Mouse (Mus musculus) layer of hippocampus, postnatal 10 days (tissue): ENCODE data around the gene Laptm5. TPM values are rescaled to one million over a fixed set of nuclear protein-coding genes. Genes with fewer than 3 reads are reported as not detected.

Experiments
- DNase-seq, 2 experiments: peaks; one replicate each; pipeline ENCODE4 v3.0.0; 2021; ENCODE audit warnings: low spot score in 2 of 2
- long read RNA-seq: library from polyadenylated mRNA; stranded (forward); transcript quantifications from one replicate; pipeline ENCODE4 v2.0.0, GENCODE M21; 2023
- total RNA-seq, 2 experiments: library from RNA; stranded (reverse); gene quantifications; 2 replicates each; pipeline ENCODE4 v1.2.3; 2021

The Laptm5 gene
- total RNA-seq = 10 to 100 TPM; 27.5 to 28.1 TPM
- long read RNA-seq, transcript Laptm5-207 (8 exons, 2,600 nt) = major isoform, 11 of 20 reads
- long read RNA-seq, partial matches to known transcripts = 7 of 20 reads
- long read RNA-seq, other reads (novel, unspliced or antisense) = 2 of 20 reads

DNA sequence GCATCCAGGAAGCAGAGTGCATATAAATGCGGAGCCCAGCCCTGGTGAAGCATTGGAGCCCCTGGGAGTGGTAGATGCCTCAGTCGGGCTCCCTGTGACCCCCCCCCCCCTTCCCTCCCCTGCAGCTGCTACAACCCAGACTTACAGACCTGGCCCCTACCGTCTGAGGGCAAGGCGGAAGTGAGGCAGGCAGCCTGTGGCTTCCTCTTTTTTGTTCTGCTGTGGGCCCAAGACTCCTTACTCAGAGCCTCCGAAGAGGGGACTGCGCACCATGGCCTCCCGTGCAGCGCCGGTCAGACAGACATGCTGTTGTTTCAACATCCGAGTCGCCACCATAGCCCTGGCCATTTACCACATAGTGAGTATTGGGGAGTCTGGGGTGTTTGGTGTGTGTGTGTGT lies at the start of gene Laptm5:
Gene Laptm5 (plus strand): TSS at position 49 of the 400 bp plus-strand sequence.
- no peak for DNase-seq

DNA sequence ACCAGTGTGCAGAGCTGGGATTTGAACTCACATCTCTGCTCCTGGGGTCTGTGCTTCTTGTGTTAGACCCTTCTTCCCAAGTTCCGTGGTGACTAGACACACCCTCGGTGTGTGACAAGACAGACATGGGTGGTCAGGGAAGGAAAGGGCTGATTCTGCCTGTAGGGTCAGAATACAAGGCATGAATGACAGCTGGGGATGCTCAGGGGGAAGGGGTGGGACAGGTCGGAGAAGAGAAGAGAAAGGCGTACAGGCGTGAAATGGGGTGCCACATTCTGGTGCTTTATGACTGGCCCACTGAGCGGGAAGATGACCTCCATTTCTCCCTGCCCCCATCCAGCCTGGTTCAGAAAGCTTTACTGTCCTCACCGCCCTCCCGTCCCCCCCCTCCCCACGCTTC lies 47.5 kb upstream of the Laptm5 start:
- no peak for DNase-seq

- peak; percentile 90 to 91 for DNase-seq
These were observed 47.0 kb upstream of the Laptm5 start for GRCm38 (mm10) chr4:130865901-130866371.

- no peak for DNase-seq
These were observed 45.0 kb upstream of the Laptm5 start for GRCm38 (mm10) chr4:130867940-130868339.

- no peak for DNase-seq
These were observed 44.1 kb upstream of the Laptm5 start for GRCm38 (mm10) chr4:130868803-130869202.

DNA sequence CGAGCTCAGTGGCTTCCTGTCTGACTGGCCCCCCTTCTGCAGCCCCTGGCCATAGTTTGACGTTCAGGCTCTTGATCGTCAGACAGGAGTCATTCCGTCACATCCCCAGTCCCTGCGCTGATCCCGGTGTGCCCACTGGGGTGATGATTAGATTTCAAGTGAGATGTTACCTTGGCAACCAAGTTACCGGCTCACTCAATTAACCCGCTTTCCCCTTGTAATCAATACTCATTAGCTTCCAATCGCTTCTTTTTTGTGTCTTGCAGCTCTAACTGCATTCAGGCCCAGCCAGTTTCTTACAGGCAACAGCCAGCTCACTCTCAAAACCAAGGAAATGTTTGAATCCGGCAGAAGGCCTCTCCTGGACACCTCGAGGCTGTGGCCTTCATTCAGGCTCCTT lies 40.5 kb upstream of the Laptm5 start:
- no peak for DNase-seq

GRCm38 (mm10) chr4:130873440-130873839 lies 39.5 kb upstream of the Laptm5 start:
- no peak for DNase-seq

GRCm38 (mm10) chr4:130874601-130875000 lies 38.3 kb upstream of the Laptm5 start:
- peak in 1 of 2 experiments; percentile 74 for DNase-seq

DNA sequence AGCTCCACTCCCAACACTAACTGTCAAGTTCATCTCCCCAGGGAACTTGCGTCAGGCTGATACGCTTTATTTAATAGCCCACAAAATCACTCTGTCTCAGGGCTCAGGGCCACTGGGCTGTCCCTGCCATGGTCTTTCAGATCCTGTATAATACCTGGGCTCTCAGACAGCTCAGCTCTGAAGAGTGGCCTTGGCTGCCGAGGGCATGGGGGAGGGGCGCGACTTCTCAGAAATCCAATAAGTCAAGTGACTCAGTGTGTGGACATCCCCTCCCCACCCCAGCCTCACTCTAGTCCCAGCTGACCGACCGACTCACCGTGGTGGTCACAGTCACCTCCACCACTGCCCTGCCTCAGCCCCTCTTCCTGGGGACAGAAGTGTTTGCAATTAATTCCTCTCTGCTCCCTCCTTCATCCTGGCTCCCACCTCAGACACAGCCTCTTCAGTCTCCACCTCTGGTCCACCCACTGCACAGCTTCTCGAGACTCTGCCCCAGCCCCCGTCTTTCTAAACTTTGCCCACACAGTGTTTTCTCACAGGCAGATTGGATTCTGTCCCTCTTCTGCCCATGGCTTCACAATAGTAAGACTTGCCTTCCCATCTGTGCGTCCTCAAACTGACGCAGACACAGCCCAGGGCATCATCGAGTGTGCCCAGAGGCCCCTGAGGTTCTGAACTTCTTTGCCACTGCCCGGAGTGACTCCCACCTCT lies 36.8 kb upstream of the Laptm5 start:
- DNase-seq = no peak

DNA sequence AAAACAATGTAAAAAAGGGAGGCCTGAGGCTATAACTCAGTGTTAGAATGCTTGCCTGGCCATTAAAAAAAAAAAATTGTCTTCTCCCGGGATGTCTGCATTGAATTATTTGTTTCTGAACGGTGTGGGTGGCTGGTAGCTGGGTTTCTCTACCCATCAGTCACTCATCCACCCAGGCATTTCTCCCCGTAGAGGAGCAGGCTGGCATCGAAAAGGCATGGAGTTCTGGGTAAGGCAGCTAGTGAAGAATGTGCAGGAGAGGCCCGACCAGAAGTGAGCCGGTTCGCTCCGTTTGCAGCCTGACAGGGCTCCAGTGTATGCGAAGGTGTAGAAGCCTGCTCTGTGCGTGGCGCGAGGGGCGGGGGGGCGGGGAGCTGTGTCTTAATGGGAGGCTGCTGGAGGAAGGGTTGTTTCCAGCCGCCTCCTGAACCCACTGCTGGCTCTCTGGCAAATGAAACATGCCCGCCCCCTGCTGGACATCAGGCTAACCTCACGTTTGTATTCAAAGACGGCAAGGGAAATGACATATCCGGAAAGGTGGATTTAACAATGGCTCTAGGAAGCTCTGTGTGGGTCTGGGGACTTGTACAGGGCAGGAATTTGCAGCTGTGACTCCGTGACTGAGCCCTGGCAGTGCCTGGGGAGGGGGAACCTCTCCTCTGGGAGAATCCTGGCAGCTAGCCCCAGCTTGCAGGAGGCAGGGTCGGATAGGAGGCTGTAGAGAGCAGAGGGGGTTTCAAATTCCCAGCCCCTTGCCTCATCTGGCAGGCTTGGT lies 34.5 kb upstream of the Laptm5 start:
- peak; percentile 96 for DNase-seq

- no peak for DNase-seq
These were observed 33.9 kb upstream of the Laptm5 start for GRCm38 (mm10) chr4:130879048-130879384.

- DNase-seq = no peak
These were observed 31.6 kb upstream of the Laptm5 start for GRCm38 (mm10) chr4:130881336-130881735.

GRCm38 (mm10) chr4:130882762-130883161 lies 30.2 kb upstream of the Laptm5 start:
- no peak for DNase-seq

GRCm38 (mm10) chr4:130883820-130884533 lies 28.9 kb upstream of the Laptm5 start:
- DNase-seq = no peak

DNA sequence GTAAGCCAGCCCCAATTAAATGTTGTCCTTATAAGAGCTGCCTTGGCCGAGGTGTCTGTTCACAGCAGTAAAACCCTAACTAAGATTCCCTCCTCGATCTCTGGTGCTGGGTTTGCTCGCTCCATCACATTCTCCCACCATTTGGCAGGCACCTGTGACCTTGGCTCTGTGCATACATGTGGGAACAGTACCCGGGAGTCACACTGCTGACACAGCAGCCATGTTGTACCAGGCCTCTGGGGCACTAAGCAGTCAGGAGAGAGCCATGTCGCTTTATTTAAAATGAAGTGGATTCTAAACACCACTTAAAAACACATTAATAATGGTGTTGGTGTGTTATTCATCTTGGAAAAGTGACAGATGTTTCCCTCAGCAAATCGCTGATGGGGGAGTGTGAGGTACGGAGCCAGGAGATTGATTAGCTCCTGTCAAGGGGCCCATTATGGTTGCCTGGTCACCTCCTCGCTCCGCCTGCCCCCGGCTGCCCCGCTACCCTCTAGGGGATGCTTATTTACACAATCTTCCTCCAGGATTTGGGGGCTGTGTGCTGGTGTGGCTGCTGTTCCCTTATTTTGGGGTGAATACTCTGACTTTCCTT lies 25.7 kb upstream of the Laptm5 start:
- DNase-seq = no peak

GRCm38 (mm10) chr4:130889777-130890510 lies 23.0 kb upstream of the Laptm5 start:
- no peak for DNase-seq

DNA sequence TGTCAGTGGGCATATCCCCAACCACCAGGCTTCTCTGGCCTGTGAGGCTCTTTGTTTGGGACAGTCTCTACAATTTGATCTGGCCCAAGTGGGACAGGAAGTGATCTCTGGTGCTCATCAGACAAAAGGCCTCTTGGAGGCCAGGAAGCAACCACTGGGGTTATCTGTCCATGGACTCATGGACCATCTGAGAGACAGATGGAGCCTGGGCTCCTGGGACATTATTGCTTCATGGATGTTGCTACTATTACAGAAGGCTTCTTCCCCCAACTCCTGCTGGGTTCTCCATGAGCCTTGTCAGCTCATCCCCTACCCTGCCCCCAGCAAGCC lies 22.4 kb upstream of the Laptm5 start:
- DNase-seq = no peak

DNA sequence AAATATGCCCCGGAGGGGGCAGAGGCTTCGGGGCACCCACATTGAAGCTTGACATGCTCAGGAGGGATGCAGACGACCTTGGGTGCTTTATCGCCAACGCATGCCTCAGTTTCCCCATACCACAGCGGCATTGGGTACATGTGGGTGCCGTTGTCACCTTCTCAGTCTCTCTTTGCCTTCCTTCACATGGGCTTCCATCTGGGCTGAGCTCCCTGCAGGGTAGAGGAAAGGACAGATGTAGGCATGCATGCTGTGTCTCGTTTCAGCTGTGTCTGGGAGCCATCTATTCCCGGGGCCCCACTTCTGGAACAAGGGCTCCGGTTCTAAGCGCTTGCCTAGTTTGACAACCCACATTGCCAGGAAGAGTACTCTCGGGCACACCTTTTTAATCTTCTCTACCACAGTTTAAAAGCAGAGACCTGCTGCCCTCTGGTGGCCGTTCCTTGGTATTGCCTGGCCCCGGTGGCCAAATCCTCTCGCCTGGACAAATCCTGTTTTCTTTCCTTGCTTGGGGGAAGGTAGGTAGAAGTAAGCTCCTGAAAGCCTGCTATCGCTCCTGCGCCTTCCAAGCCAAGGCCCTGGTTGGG lies 20.8 kb upstream of the Laptm5 start:
- DNase-seq = peak; percentile 89 to 90

DNA sequence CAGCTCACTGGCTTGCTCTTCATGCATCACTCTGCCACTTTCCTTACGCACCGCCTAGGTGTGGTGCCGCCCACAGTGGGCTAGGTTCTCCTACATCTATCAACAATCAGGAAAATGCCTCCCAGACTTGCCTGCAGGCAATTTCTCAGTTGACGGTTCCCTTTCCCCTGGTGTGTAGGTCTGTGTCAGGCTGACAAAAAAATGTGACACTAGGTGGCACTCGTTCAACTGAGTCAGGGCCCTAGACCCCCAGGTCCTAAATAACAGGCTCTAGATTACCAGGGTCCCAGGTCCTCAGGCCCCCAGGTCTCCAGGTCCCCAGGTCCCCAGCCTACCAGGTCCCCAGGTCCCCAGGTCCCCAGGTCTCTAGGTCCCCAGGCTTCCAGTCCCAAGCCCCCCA lies 19.2 kb upstream of the Laptm5 start:
- DNase-seq = no peak

GRCm38 (mm10) chr4:130895701-130896100 lies 17.2 kb upstream of the Laptm5 start:
- DNase-seq = no peak
